Mouse (Mus musculus) gastrocnemius, postnatal 25 days (tissue): ENCODE results near the gene Dcbld2. TPM values are rescaled to one million over a fixed set of nuclear protein-coding genes. Genes with fewer than 3 reads are reported as not detected.

Experiments
- DNase-seq: peaks from one replicate; pipeline ENCODE4 v3.0.0; 2022
- long read RNA-seq, 2 experiments: library from polyadenylated mRNA; stranded (forward); transcript quantifications; one replicate each; pipeline ENCODE4 v2.0.0; 2021
- total RNA-seq, 2 experiments: library from RNA; stranded (reverse); gene quantifications; 1 replicate in 1 of 2; 2 replicates in 1 of 2; pipeline ENCODE4 v1.2.3; 2021

Gene Dcbld2
- total RNA-seq: 1 to 10 TPM; 4.2 to 6.9 TPM
- long read RNA-seq, experiment 1, partial matches to known transcripts: 0 of 1 reads
- long read RNA-seq, experiment 1, other reads (novel, unspliced or antisense): 1 of 1 reads
- long read RNA-seq, experiment 2, partial matches to known transcripts: 0 of 2 reads
- long read RNA-seq, experiment 2, other reads (novel, unspliced or antisense): 2 of 2 reads

GRCm38 (mm10) chr16:58408062-58408486, at the start of gene Dcbld2:
TSS of gene Dcbld2 (plus strand) at chr16:58408443.
- DNase-seq: peak; percentile 99

GRCm38 (mm10) chr16:58377170-58377569, 31.1 kb upstream of the Dcbld2 start:
- peak; percentile 47 for DNase-seq

GRCm38 (mm10) chr16:58377756-58378503, 30.3 kb upstream of the Dcbld2 start:
- no peak for DNase-seq

- no peak for DNase-seq
Observed at GRCm38 (mm10) chr16:58386241-58386757, 21.9 kb upstream of the Dcbld2 start.

- no peak for DNase-seq
Observed at GRCm38 (mm10) chr16:58389143-58389755, 19.0 kb upstream of the Dcbld2 start.

GRCm38 (mm10) chr16:58393036-58393435, 15.2 kb upstream of the Dcbld2 start:
- no peak for DNase-seq

GRCm38 (mm10) chr16:58394156-58394555, 14.1 kb upstream of the Dcbld2 start:
- DNase-seq: no peak

GRCm38 (mm10) chr16:58398604-58399003, 9.6 kb upstream of the Dcbld2 start:
- DNase-seq: no peak

- no peak for DNase-seq
Observed at GRCm38 (mm10) chr16:58401079-58401478, 7.2 kb upstream of the Dcbld2 start.

GRCm38 (mm10) chr16:58404665-58405064, 3.6 kb upstream of the Dcbld2 start:
- no peak for DNase-seq

- no peak for DNase-seq
Observed at GRCm38 (mm10) chr16:58405271-58405670, 3.0 kb upstream of the Dcbld2 start.

- DNase-seq: peak; percentile 32
Observed at GRCm38 (mm10) chr16:58408487-58409281, 441 bp downstream of the Dcbld2 start.

GRCm38 (mm10) chr16:58409825-58410224, 1.6 kb downstream of the Dcbld2 start:
- DNase-seq: no peak

- no peak for DNase-seq
Observed at GRCm38 (mm10) chr16:58414801-58415200, 6.6 kb downstream of the Dcbld2 start.

GRCm38 (mm10) chr16:58415500-58415899, 7.3 kb downstream of the Dcbld2 start:
- DNase-seq: no peak

GRCm38 (mm10) chr16:58421696-58422354, 13.6 kb downstream of the Dcbld2 start:
- DNase-seq: no peak

- no peak for DNase-seq
Observed at GRCm38 (mm10) chr16:58430246-58430645, 22.0 kb downstream of the Dcbld2 start.

- DNase-seq: no peak
Observed at GRCm38 (mm10) chr16:58432384-58432783, 24.1 kb downstream of the Dcbld2 start.

- no peak for DNase-seq
Observed at GRCm38 (mm10) chr16:58444735-58445134, 36.5 kb downstream of the Dcbld2 start.

- no peak for DNase-seq
Observed at GRCm38 (mm10) chr16:58446281-58447259, 38.3 kb downstream of the Dcbld2 start.
